Mouse (Mus musculus): ENCODE measurements around the gene Tmem26. TPM values are rescaled to one million over a fixed set of nuclear protein-coding genes. Genes with fewer than 3 reads are reported as not detected.

The Tmem26 gene
- total RNA-seq (2023; ENCODE audit: inconsistent age), result 3.2 to 4.5 TPM (median 3.5 TPM) in 4 replicates

DNA sequence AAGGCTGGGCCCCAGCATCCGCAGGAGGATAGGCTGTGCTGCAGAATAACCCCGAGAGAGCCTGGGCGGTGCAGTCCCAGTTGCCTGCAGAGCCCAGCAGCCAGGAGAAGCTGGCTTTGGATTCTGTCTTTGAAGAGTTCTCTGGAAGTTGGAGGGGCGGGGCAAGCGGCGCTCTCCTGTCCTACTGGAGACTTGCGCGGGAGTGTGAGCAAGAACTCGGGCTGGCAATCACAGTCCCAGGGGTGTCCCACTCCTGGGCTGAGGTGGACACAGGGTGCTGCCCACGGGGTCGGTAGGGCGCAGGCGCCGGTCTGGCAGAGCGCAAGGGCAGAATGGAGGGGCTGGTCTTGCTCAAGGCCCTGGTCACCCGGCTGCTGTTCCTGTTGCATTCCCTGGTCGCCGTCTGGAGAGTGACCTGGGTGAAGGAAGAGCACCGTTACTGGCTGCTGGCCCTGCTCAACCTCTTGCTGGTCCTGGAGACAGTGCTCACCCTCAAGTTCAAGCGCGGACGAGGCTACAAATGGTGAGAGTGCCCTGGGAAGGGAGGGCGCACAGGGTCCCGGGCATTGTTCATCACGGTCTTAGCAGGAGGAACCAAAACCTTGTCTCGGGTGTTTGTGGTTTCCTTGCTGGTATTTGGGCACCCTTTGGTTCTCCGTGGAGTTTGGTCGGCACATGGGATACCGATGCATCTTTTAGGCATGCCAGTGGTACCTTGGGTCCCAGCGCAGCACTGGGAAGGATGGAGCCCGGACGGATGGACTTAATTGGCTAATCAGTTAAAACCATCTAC is at the start of gene Tmem26:
Gene Tmem26 (plus strand): TSS at position 79 of the 793 bp plus-strand sequence.

Other genes starting within 250 kb of the Tmem26 start
- gene Cabcoco1, start 181.8 kb upstream of the Tmem26 start, total RNA-seq (2023; ENCODE audit: inconsistent age), result 0.51 to 0.69 TPM (median 0.51 TPM) in 3 of 4 replicates, not detected in the other

All from B cell, adult (primary cell).